Mouse (Mus musculus): ENCODE measurements around the gene Fam217b. TPM values are rescaled to one million over a fixed set of nuclear protein-coding genes. Genes with fewer than 3 reads are reported as not detected.

Gene Fam217b
- not detected for polyA plus RNA-seq (2017; shearing (Covaris generic))

GRCm38 (mm10) chr2:178414261-178415149, at the start of gene Fam217b, which contains the start of gene Ppp1r3d:
Fam217b (plus strand) TSS chr2:178414524.
Ppp1r3d (minus strand) TSS chr2:178414472.

GRCm38 (mm10) chr2:178407053-178407815, 7.1 kb upstream of the Fam217b start, which contains the start of gene Sycp2:
Sycp2 (minus strand) TSS chr2:178407685.

GRCm38 (mm10) chr2:178430231-178430630, 15.9 kb downstream of the Fam217b start, which contains the start of gene Cdh26:
Cdh26 (plus strand) TSS chr2:178430531.

Other genes starting within 250 kb of the Fam217b start
- gene Sycp2, start 6.8 kb upstream of the Fam217b start, polyA plus RNA-seq (2017; shearing (Covaris generic)), result not detected
- gene Ppp1r3d, start 52 bp upstream of the Fam217b start, polyA plus RNA-seq (2017; shearing (Covaris generic)), result 0.08 TPM
- gene Cdh26, start 16.0 kb downstream of the Fam217b start, polyA plus RNA-seq (2017; shearing (Covaris generic)), result not detected